Mouse (Mus musculus): Measurements from ENCODE around the gene Lmbr1l.

- TF ChIP-seq CTCF (IDR thresholded peaks at IDR 0.05; ENCODE audit: low read depth) (no peak), EP300 (IDR thresholded peaks at IDR 0.05; ENCODE audit: low read depth) (no peak)
Observed at GRCm38 (mm10) chr15:98863451-98863958, 54.5 kb downstream of the Lmbr1l start.
